Mouse (Mus musculus): ENCODE results near the gene Col17a1.
A peak's percentile ranks its signal among the peaks of the same experiment; 100 is the strongest.

Col17a1 gene

GRCm38 (mm10) chr19:47691994-47692393, at the start of gene Col17a1:
TSS of gene Col17a1 (minus strand) at chr19:47692094.
- no peak for DNase-seq (ENCODE audit: low spot score)

- DNase-seq (ENCODE audit: low spot score), result peak; percentile 65
Observed at GRCm38 (mm10) chr19:47731931-47732330, 40.0 kb upstream of the Col17a1 start.

- peak; percentile 99 for DNase-seq (ENCODE audit: low spot score)
Observed at GRCm38 (mm10) chr19:47731071-47731881, 39.4 kb upstream of the Col17a1 start, which contains the start of gene Sfr1. TSS of gene Sfr1 (plus strand) at chr19:47731682.

GRCm38 (mm10) chr19:47730691-47731070, 38.8 kb upstream of the Col17a1 start:
- DNase-seq (ENCODE audit: low spot score), result peak; percentile 49

GRCm38 (mm10) chr19:47725643-47726140, 33.8 kb upstream of the Col17a1 start:
- DNase-seq (ENCODE audit: low spot score), result no peak

- no peak for DNase-seq (ENCODE audit: low spot score)
Observed at GRCm38 (mm10) chr19:47724903-47725302, 33.0 kb upstream of the Col17a1 start.

- no peak for DNase-seq (ENCODE audit: low spot score)
Observed at GRCm38 (mm10) chr19:47722471-47722870, 30.6 kb upstream of the Col17a1 start.

GRCm38 (mm10) chr19:47719147-47719546, 27.3 kb upstream of the Col17a1 start:
- no peak for DNase-seq (ENCODE audit: low spot score)

- DNase-seq (ENCODE audit: low spot score), result no peak
Observed at GRCm38 (mm10) chr19:47716144-47716543, 24.2 kb upstream of the Col17a1 start.

GRCm38 (mm10) chr19:47713457-47713856, 21.6 kb upstream of the Col17a1 start:
- no peak for DNase-seq (ENCODE audit: low spot score)

- no peak for DNase-seq (ENCODE audit: low spot score)
Observed at GRCm38 (mm10) chr19:47710376-47710775, 18.5 kb upstream of the Col17a1 start.

GRCm38 (mm10) chr19:47705772-47706309, 13.9 kb upstream of the Col17a1 start:
- no peak for DNase-seq (ENCODE audit: low spot score)

GRCm38 (mm10) chr19:47705080-47705771, 13.3 kb upstream of the Col17a1 start:
- DNase-seq (ENCODE audit: low spot score), result no peak

- DNase-seq (ENCODE audit: low spot score), result no peak
Observed at GRCm38 (mm10) chr19:47700509-47700908, 8.6 kb upstream of the Col17a1 start.

GRCm38 (mm10) chr19:47699743-47700142, 7.8 kb upstream of the Col17a1 start:
- DNase-seq (ENCODE audit: low spot score), result no peak

- DNase-seq (ENCODE audit: low spot score), result no peak
Observed at GRCm38 (mm10) chr19:47698266-47698665, 6.4 kb upstream of the Col17a1 start.

- DNase-seq (ENCODE audit: low spot score), result no peak
Observed at GRCm38 (mm10) chr19:47697067-47697466, 5.2 kb upstream of the Col17a1 start.

GRCm38 (mm10) chr19:47696411-47696810, 4.5 kb upstream of the Col17a1 start:
- no peak for DNase-seq (ENCODE audit: low spot score)

- DNase-seq (ENCODE audit: low spot score), result no peak
Observed at GRCm38 (mm10) chr19:47695725-47696124, 3.8 kb upstream of the Col17a1 start.

- no peak for DNase-seq (ENCODE audit: low spot score)
Observed at GRCm38 (mm10) chr19:47689592-47689991, 2.3 kb downstream of the Col17a1 start.

- no peak for DNase-seq (ENCODE audit: low spot score)
Observed at GRCm38 (mm10) chr19:47678675-47679074, 13.2 kb downstream of the Col17a1 start.

- no peak for DNase-seq (ENCODE audit: low spot score)
Observed at GRCm38 (mm10) chr19:47674419-47674818, 17.5 kb downstream of the Col17a1 start.

- no peak for DNase-seq (ENCODE audit: low spot score)
Observed at GRCm38 (mm10) chr19:47668399-47668798, 23.5 kb downstream of the Col17a1 start.
